Mouse (Mus musculus) spleen, postnatal 0 days (tissue): ENCODE measurements around the gene Syt2. TPM values are rescaled to one million over a fixed set of nuclear protein-coding genes. Genes with fewer than 3 reads are reported as not detected.

Experiments
- polyA plus RNA-seq: library from polyadenylated mRNA; unstranded; fragments of >200 nt; fragmentation: Nextera tagmentation; extraction: Ambion mirVana; gene quantifications from 2 replicates; pipeline ENCODE4 v1.2.1, GENCODE M21; 2015

Syt2 gene
- polyA plus RNA-seq = 0.34 and 0.59 TPM in 2 replicates

GRCm38 (mm10) chr1:134646261-134646962 is at the start of gene Syt2:
Gene Syt2, plus strand, starts transcription at chr1:134646677.

Other genes starting within 250 kb of the Syt2 start
- gene Cyb5r1, start 241.1 kb upstream of the Syt2 start, polyA plus RNA-seq = 21.5 and 24.5 TPM in 2 replicates
- 144 and 159 TPM in 2 replicates for gene Adipor1, start 231.3 kb upstream of the Syt2 start, polyA plus RNA-seq
- gene Klhl12, start 191.1 kb upstream of the Syt2 start, polyA plus RNA-seq = 34.9 and 36.9 TPM in 2 replicates
- gene Rabif, start 152.0 kb upstream of the Syt2 start, polyA plus RNA-seq = 21.6 and 21.8 TPM in 2 replicates
- gene Mgat4e, start 97.0 kb upstream of the Syt2 start, polyA plus RNA-seq = not detected in 2 replicates
- 14.2 and 17.6 TPM in 2 replicates for gene Kdm5b, start 86.5 kb upstream of the Syt2 start, polyA plus RNA-seq